Mouse (Mus musculus) monocyte, adult 59 days (primary cell): ENCODE measurements around the gene Tep1. TPM values are rescaled to one million over a fixed set of nuclear protein-coding genes. Genes with fewer than 3 reads are reported as not detected.

Source experiments
- total RNA-seq, 2 experiments: library from RNA; stranded (reverse); gene quantifications; one replicate each; pipeline ENCODE4 v1.2.4; 2023

Tep1 gene
- total RNA-seq: 100 to 1,000 TPM; 191 to 197 TPM

DNA sequence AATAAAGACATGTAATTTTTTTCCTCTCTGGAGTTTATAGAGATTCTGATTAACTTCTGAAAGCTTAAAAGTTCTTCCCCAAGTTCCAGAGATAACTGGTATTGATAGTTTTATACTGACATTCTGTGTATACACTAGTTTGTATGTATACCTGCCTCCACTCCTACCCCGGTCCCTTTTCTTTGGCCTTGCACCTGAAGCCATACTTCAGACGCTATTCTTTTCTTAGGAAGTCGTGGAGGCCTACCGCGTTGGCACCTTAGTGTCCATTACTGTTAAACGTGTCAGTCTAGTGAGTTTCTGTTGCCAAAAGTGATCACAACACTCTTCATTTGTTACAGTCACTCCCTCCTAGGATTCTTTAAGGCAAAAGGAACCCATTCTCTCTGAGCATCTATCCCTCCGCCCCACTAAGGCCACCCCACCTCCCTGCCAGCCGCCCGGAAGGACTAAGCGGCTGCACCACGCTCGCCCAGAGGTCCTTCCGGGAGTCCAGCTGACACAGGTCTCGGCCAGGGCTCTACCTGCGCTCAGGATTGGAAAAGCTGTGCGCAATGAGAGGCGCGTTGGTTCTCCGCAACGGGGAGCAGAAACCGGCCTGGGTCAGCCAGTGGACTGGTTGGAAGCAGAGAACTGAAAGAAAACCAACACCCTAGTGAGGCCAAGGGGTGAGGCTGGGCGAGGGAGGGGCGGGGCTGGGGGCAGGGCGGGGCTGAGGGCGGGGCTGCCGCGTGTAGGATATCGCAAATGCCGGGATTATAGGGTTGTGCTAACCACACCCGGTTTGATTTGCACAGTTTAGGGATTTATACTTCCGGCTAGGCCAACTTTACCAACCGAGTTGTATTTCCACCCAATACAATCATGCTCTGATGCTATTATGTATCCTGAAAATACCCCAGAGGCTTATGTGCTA, at the start of gene Tep1:
Tep1 (minus strand) TSS at position 672 of the 916 bp plus-strand sequence.

GRCm38 (mm10) chr14:50897374-50897765, 27.0 kb upstream of the Tep1 start, which contains the start of gene Klhl33:
Gene Klhl33 (minus strand): TSS chr14:50897507.

DNA sequence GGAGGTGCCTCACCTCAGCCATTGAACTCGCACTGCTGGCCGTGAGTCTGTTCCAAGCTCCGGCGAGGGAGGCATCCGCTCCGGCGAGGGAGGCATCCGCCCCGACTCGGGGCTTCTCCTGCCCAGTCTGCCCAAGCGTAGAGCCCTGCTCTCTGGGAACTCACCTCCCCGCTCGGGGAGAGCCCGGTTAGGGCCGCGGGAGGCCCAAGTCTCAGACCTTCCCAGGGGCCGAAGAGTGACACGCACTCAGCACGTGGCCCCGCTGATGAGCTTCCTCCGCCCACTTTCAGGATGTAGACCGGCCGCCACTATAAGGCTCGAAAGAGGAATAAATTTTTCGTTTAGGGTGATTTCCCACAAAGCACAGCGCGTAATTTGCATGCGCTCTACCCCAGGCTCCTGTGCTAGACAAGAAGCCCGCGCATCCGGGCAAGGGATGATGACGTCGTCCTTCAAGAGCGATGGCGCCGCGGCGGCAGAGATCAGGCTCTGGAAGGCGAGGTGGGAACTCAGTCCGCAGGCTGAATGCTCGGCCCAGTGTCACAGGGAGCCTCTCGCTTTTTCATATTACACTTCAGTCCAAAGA, 62.8 kb downstream of the Tep1 start, which contains the start of the genes Ccnb1ip1 and Parp2:
Ccnb1ip1 (minus strand) TSS at position 246 of the 586 bp plus-strand sequence.
Parp2 (plus strand) TSS at position 355 of the 586 bp plus-strand sequence.

GRCm38 (mm10) chr14:50785251-50785637, 85.1 kb downstream of the Tep1 start, which contains the start of gene Ttc5:
Gene Ttc5 (minus strand): TSS chr14:50785519.

Other genes with a start within 250 kb of the Tep1 start
- not detected for gene Olfr745, start 231.2 kb downstream of the Tep1 start, total RNA-seq
- gene Olfr746, start 223.5 kb downstream of the Tep1 start, total RNA-seq: not detected
- gene Olfr747, start 177.4 kb downstream of the Tep1 start, total RNA-seq: not detected
- not detected for gene Olfr748, start 163.2 kb downstream of the Tep1 start, total RNA-seq
- not detected for gene Olfr749, start 125.5 kb downstream of the Tep1 start, total RNA-seq
- 10 to 100 TPM; 49.2 to 50.8 TPM for gene Ttc5, start 85.0 kb downstream of the Tep1 start, total RNA-seq
- gene Ccnb1ip1, start 62.8 kb downstream of the Tep1 start, total RNA-seq: not detected
- gene Parp2, start 62.7 kb downstream of the Tep1 start, total RNA-seq: 10 to 100 TPM; 49.7 to 63.6 TPM
- gene Klhl33, start 26.9 kb upstream of the Tep1 start, total RNA-seq: under 1 TPM; 0.79 to 0.94 TPM
- 10 to 100 TPM; 43.9 to 48.1 TPM for gene Osgep, start 54.3 kb upstream of the Tep1 start, total RNA-seq
- 10 to 100 TPM; 26.9 to 33.2 TPM for gene Apex1, start 54.4 kb upstream of the Tep1 start, total RNA-seq
- gene Pip4p1, start 60.3 kb upstream of the Tep1 start, total RNA-seq: 100 to 1,000 TPM; 146 TPM
- 10 to 100 TPM; 71.3 to 77.4 TPM for gene Pnp, start 60.5 kb upstream of the Tep1 start, total RNA-seq
- 10 to 100 TPM; 60.0 to 85.2 TPM for gene Gm49342, start 74.0 kb upstream of the Tep1 start, total RNA-seq
- gene Pnp2, start 85.4 kb upstream of the Tep1 start, total RNA-seq: 1 to 10 TPM; 3.4 to 4.7 TPM
- not detected for gene Rnase10, start 137.2 kb upstream of the Tep1 start, total RNA-seq
- not detected for gene Rnase9, start 171.3 kb upstream of the Tep1 start, total RNA-seq
- gene Rnase11, start 179.6 kb upstream of the Tep1 start, total RNA-seq: not detected
- gene Rnase12, start 187.1 kb upstream of the Tep1 start, total RNA-seq: 1 to 10 TPM; 1.8 to 3.1 TPM
- not detected for gene Olfr750, start 203.9 kb upstream of the Tep1 start, total RNA-seq
- 10 to 100 TPM; 19.2 to 20.8 TPM for gene Rnase4, start 220.5 kb upstream of the Tep1 start, total RNA-seq
- 1 to 10 TPM; 8.5 to 9.2 TPM for gene Ang, start 220.6 kb upstream of the Tep1 start, total RNA-seq
- gene Eddm3b, start 243.9 kb upstream of the Tep1 start, total RNA-seq: not detected